Mouse (Mus musculus) lung, embryonic 16.5 days (tissue): ENCODE data around the gene Ccdc158. TPM values are rescaled to one million over a fixed set of nuclear protein-coding genes. Genes with fewer than 3 reads are reported as not detected.

Source experiments
- ATAC-seq: fragments of 200-750 bp; cut with Nextera tagmentation; 2 replicates; pipeline ENCODE4 v1.8.0; 2017; ENCODE audit warnings: low read depth, mild to moderate bottlenecking, moderate library complexity
- H3K27ac ChIP-seq: fragments of 300-500 bp; sonication (generic); 2 replicates; pipeline ENCODE4 v1.5.1; 2014; ENCODE audit warnings: mild to moderate bottlenecking, control low read depth, low read length
- H3K27me3 ChIP-seq: fragments of 300-500 bp; sonication (generic); 2 replicates; pipeline ENCODE4 v1.6.1; 2014; ENCODE audit warnings: low read depth, low read length, mixed read lengths; ENCODE audit not compliant: control insufficient read depth, insufficient read depth
- H3K36me3 ChIP-seq: fragments of 300-500 bp; sonication (generic); 2 replicates; pipeline ENCODE4 v1.6.1; 2014; ENCODE audit warnings: low read length; ENCODE audit not compliant: control insufficient read depth, insufficient read depth
- H3K4me1 ChIP-seq: fragments of 300-500 bp; sonication (generic); replicated peaks from 2 replicates; pipeline ENCODE4 v1.6.1; 2014; ENCODE audit warnings: low read length, mixed read lengths; ENCODE audit not compliant: control insufficient read depth, insufficient read depth
- H3K4me2 ChIP-seq: fragments of 300-500 bp; sonication (generic); 2 replicates; pipeline ENCODE4 v1.6.1; 2014; ENCODE audit warnings: low read depth, low read length, control low read depth
- H3K4me3 ChIP-seq: fragments of 300-500 bp; sonication (generic); 2 replicates; pipeline ENCODE4 v1.5.1; 2014; ENCODE audit warnings: mild to moderate bottlenecking, low read length, control low read depth
- H3K9ac ChIP-seq: fragments of 300-500 bp; sonication (generic); 2 replicates; pipeline ENCODE4 v1.6.1; 2014; ENCODE audit warnings: low read length, control low read depth
- H3K9me3 ChIP-seq: fragments of 300-500 bp; sonication (generic); 2 replicates; pipeline ENCODE4 v1.6.1; 2016; ENCODE audit warnings: low read length; ENCODE audit not compliant: control insufficient read depth
- WGBS: fragments of 180-500 bp; shearing (Covaris S2); extraction: QIAGEN DNeasy Blood & Tissue Kit; methylation state at CpG from one replicate; pipeline ENCODE4 v1.1.7; 2014; 5-methylcytosine and 5-hydroxymethylcytosine counted together
- polyA plus RNA-seq: library from polyadenylated mRNA; unstranded; fragments of >200 nt; fragmentation: Nextera tagmentation; extraction: Ambion mirVana; gene quantifications from 2 replicates; pipeline ENCODE4 v1.2.1, GENCODE M21; 2015

Gene Ccdc158
- polyA plus RNA-seq: 3.3 TPM in 2 replicates

GRCm38 (mm10) chr5:92674859-92675573 is at the start of gene Ccdc158:
TSS of gene Ccdc158 (minus strand) at chr5:92675271.
- no peak within 1 kb of the TSS; the same call in 1 of the 2 replicates for H3K27ac ChIP-seq
- ATAC-seq: peak; percentile 92

DNA sequence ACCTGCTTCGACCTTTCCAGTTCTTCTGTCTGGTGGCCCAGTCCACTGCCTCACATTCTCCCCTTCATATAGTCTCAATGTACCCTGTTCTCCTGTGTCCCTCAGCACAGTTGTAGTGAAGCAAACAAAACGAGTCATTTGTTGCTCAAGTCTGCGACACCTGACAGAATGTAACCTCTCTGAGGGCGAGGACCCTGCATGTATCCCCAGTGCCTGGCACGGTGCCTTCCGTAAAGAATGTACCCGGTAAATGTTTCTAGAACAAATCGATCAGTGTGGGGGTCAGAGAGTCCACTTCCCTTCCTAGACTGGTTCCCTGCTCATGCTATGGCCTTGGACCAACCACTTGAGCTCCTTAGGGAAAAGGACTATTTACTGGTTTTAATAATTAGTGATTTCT is 46.5 kb upstream of the Ccdc158 start:
- H3K27ac ChIP-seq: no peak overlapping the region

More at GRCm38 (mm10) chr5:92674859-92675573, at the start of gene Ccdc158:
- no peaks in the 10 kb centered on the region for H3K27me3 ChIP-seq
- H3K4me3 ChIP-seq: peak within 1 kb of the TSS; percentile 55
- H3K9ac ChIP-seq: peak within 1 kb of the TSS; percentile 68
- H3K4me2 ChIP-seq: peak within 1 kb of the TSS; percentile 97
- H3K4me1 ChIP-seq: peaks cover 18% of the 10 kb centered on the region
- H3K36me3 ChIP-seq: no peaks in the 10 kb centered on the region
- H3K9me3 ChIP-seq: no peaks in the 10 kb centered on the region
- WGBS: 9% methylated on average over 49 of the region's 55 CpGs

GRCm38 (mm10) chr5:92718856-92719255 is 43.8 kb upstream of the Ccdc158 start:
- Histone ChIP-seq H3K27ac (no peak overlapping the region), H3K4me2 (no peak overlapping the region), H3K4me1 (peaks cover 6% of the 10 kb centered on the region), H3K9ac (no peak overlapping the region), H3K36me3 (no peaks in the 10 kb centered on the region), H3K9me3 (no peaks in the 10 kb centered on the region), H3K27me3 (no peaks in the 10 kb centered on the region), H3K4me3 (no peak overlapping the region)
- ATAC-seq: peak; percentile 83
- WGBS: 54% methylated on average over 3 of the region's 3 CpGs

More for the DNA sequence above, 46.5 kb upstream of the Ccdc158 start:
- H3K9me3 ChIP-seq: no peaks in the 10 kb centered on the region
- no peak for ATAC-seq
- no peak overlapping the region for H3K4me3 ChIP-seq
- no peak overlapping the region for H3K9ac ChIP-seq
- WGBS: 82% methylated on average over 8 of the region's 8 CpGs
- H3K27me3 ChIP-seq: no peaks in the 10 kb centered on the region
- H3K4me2 ChIP-seq: no peak overlapping the region
- no peaks in the 10 kb centered on the region for H3K36me3 ChIP-seq
- peaks cover 6% of the 10 kb centered on the region for H3K4me1 ChIP-seq

DNA sequence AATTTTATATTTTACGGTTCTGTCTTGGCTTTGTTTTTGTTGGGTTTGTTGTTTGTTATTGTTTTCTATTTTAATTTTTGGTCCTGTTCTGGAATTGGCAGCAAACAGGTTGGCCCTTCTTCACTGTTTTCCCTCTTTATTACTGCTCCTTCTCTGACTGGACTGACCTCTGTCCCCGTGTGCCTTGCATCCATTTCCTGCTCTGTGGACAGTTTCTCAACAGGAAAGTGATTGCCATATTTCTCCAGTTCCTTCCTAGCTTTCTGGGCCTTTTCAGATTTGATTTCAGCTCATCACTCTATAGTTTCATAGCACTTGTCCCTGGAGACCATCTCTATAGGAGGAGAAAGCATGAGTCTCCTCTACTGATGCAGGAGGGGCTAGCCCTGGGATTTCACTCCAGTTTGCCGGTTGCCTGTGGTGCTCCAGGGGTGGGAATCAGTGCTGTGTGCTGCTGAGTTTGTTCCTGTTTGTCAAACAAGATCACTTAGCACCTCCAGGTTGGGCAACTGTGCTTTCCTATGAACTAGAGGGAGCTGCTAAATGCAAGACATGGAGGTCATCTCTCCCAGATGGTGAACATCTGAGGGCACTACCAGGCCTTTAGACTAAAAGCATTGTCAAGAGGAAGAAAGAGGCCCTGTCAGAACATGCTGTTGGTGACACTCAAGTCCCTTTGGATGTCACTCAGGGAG is 42.7 kb upstream of the Ccdc158 start:
- Histone ChIP-seq H3K27ac (no peak overlapping the region), H3K4me1 (peaks cover 6% of the 10 kb centered on the region)
- peak; percentile 34; the same call in 1 of the 2 replicates for ATAC-seq

GRCm38 (mm10) chr5:92715890-92716289 is 40.8 kb upstream of the Ccdc158 start:
- WGBS: 38% methylated on average over 2 of the region's 2 CpGs

More for the DNA sequence above, 42.7 kb upstream of the Ccdc158 start:
- 52% methylated on average over 3 of the region's 3 CpGs for WGBS
- Histone ChIP-seq H3K9me3 (no peaks in the 10 kb centered on the region), H3K4me2 (no peak overlapping the region), H3K4me3 (no peak overlapping the region), H3K27me3 (no peaks in the 10 kb centered on the region), H3K36me3 (no peaks in the 10 kb centered on the region), H3K9ac (no peak overlapping the region)

DNA sequence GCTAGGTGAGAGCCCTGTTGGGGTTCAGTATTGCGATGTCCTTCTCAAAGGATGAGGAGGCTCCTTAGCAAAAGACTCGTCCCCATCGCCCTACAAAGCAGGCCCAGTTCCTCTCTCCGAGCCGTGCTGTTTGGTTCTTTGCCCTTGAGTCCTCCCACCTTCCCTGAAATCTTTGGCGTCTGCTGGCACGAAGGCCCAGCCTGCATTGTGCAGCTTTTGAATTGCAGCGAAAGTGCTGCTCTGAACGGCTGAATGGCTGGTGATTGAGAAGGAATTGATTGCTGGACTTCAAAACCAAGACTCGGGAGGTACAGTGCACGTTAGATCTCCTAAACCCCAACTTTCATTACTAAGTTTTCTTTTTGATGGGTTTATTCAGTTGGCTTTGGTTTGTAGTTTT is 40.2 kb upstream of the Ccdc158 start:
- Histone ChIP-seq H3K9me3 (no peaks in the 10 kb centered on the region), H3K4me2 (no peak overlapping the region), H3K36me3 (no peaks in the 10 kb centered on the region), H3K27me3 (no peaks in the 10 kb centered on the region), H3K9ac (no peak overlapping the region), H3K27ac (no peak overlapping the region), H3K4me1 (peaks cover 15% of the 10 kb centered on the region), H3K4me3 (no peak overlapping the region)
- ATAC-seq: no peak
- 65% methylated on average over 11 of the region's 11 CpGs for WGBS

More at GRCm38 (mm10) chr5:92715890-92716289, 40.8 kb upstream of the Ccdc158 start:
- Histone ChIP-seq H3K27ac (no peak overlapping the region), H3K36me3 (no peaks in the 10 kb centered on the region), H3K27me3 (no peaks in the 10 kb centered on the region), H3K9me3 (no peaks in the 10 kb centered on the region), H3K4me1 (peaks cover 11% of the 10 kb centered on the region), H3K4me2 (no peak overlapping the region), H3K4me3 (no peak overlapping the region), H3K9ac (no peak overlapping the region)
- no peak for ATAC-seq

- ATAC-seq: no peak
- no peak overlapping the region for H3K4me3 ChIP-seq
- no peaks in the 10 kb centered on the region for H3K9me3 ChIP-seq
- H3K27ac ChIP-seq: no peak overlapping the region
- H3K36me3 ChIP-seq: no peaks in the 10 kb centered on the region
- 93% methylated on average over 2 of the region's 2 CpGs for WGBS
- H3K27me3 ChIP-seq: no peaks in the 10 kb centered on the region
- no peak overlapping the region for H3K9ac ChIP-seq
- no peak overlapping the region for H3K4me2 ChIP-seq
- peaks cover 17% of the 10 kb centered on the region for H3K4me1 ChIP-seq
Observed at GRCm38 (mm10) chr5:92714886-92715285, 39.8 kb upstream of the Ccdc158 start.

- no peak overlapping the region for H3K4me2 ChIP-seq
- H3K36me3 ChIP-seq: no peaks in the 10 kb centered on the region
- H3K9me3 ChIP-seq: no peaks in the 10 kb centered on the region
- peaks cover 26% of the 10 kb centered on the region for H3K4me1 ChIP-seq
- no peaks in the 10 kb centered on the region for H3K27me3 ChIP-seq
- H3K4me3 ChIP-seq: no peak overlapping the region
- 72% methylated on average over 5 of the region's 5 CpGs for WGBS
- no peak overlapping the region for H3K27ac ChIP-seq
- H3K9ac ChIP-seq: no peak overlapping the region
- no peak for ATAC-seq
Observed at GRCm38 (mm10) chr5:92712621-92713395, 37.7 kb upstream of the Ccdc158 start.
